Mouse (Mus musculus) bone marrow, adult 2 months (tissue): ENCODE data around the gene Zfp688.

ENCODE experiments used
- CTCF ChIP-seq: fragments of 200-500 bp; IDR thresholded peaks from 2 replicates; pipeline ENCODE4 v1.5.1; 2011; ENCODE audit warnings: low read length, control low read depth; ENCODE audit not compliant: control insufficient read depth, insufficient read depth
- POLR2A ChIP-seq: fragments of 200-500 bp; IDR thresholded peaks from 2 replicates; pipeline ENCODE4 v1.6.1; 2011; ENCODE audit warnings: low read depth, mild to moderate bottlenecking, control low read depth, low read length, borderline replicate concordance; ENCODE audit not compliant: control insufficient read depth

DNA sequence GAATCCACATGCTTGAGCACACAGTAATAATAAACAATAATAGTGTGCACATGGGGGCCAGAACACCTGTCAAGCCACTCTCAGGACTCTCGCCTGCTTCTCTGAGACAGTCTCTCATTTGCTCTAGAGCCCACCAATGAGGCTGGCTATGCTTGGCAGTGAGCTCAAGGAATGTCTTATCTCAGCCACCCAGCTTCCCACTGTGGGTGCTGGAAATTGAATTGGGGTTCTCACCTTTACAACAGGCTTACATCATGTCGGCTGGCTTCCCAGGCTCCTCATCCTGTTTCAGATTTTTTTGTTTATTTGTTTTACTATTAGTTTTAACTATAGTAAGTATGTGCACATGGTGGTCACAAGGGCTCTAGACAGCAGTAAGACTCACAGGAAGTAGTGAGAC, 50.7 kb downstream of the Zfp688 start:
- no peak for TF ChIP-seq CTCF
- TF ChIP-seq POLR2A = no peak
